Mouse (Mus musculus) liver, postnatal 0 days (tissue): Measurements from ENCODE around the gene Cd81.

Experiments
- CTCF ChIP-seq: sonication (generic); IDR thresholded peaks from 2 replicates; pipeline ENCODE4 v1.5.1; 2016; ENCODE audit warnings: antibody characterized with exemption, low read depth
- EP300 ChIP-seq: IDR thresholded peaks from 2 replicates; pipeline ENCODE4 v1.6.1; 2016; ENCODE audit warnings: antibody characterized with exemption, low read depth, mild to moderate bottlenecking

GRCm38 (mm10) chr7:143108200-143108599 lies 55.7 kb downstream of the Cd81 start:
- TF ChIP-seq CTCF (no peak; the same call in 1 of the 2 replicates), EP300 (no peak)
